Mouse (Mus musculus) C2C12 (cell line): ENCODE measurements around the gene Fam173a.

Experiments used
- CEBPB ChIP-seq: IDR thresholded peaks from one replicate; pipeline ENCODE4 v1.6.1; 2011; ENCODE audit warnings: low read depth, mild to moderate bottlenecking, control low read depth, moderate library complexity
- CTCF ChIP-seq: IDR thresholded peaks from one replicate; pipeline ENCODE4 v1.5.1; 2011; ENCODE audit not compliant: control insufficient read depth, insufficient read depth, insufficient read length
- MAX ChIP-seq: IDR thresholded peaks from one replicate; pipeline ENCODE4 v1.6.1; 2011; ENCODE audit warnings: mild to moderate bottlenecking, control low read depth

DNA sequence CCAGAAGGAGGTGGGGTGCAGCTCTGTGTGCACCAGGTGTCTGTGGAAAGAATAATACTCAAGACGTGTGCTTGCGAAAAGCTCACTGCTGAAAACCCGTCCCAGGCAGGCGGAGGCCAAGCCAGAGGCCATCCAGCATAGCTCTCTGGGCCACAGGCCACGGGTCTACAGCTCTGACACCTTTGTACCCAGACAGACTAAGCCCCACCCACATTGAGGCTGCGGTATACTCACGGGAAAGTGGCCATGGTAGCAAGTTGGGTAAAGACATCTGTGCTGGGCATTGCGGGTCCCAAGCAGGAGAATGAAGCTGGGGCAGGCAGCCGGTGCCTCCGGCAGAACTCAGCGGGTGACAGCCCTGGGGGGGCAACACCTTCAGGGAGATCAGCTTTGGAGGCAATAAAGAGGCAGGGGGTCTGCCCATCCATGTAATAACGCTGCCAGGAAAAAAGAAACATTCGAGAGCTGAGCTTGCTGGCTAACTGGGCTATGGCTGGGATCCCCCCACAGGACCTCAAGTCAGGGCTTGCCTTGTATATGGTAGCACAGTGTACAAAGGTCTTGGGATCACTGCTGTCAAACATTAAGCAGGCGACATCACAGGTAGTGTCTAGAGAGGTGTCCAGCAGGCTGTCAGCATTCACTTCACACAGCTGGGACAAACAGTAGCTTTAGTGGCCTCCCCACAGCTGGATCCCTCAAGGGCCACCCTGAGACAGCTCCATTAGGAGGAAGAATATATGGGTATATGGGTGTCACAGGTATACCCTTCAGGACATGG lies 46.9 kb upstream of the Fam173a start:
- TF ChIP-seq MAX (no peak), CEBPB (no peak), CTCF (no peak)
